Mouse (Mus musculus): ENCODE data around the gene Grik5. TPM values are rescaled to one million over a fixed set of nuclear protein-coding genes. Genes with fewer than 3 reads are reported as not detected.

Grik5 gene
- total and polyA plus RNA-seq, 2 experiments from 2014 or later, result 14.8 to 142 TPM

DNA sequence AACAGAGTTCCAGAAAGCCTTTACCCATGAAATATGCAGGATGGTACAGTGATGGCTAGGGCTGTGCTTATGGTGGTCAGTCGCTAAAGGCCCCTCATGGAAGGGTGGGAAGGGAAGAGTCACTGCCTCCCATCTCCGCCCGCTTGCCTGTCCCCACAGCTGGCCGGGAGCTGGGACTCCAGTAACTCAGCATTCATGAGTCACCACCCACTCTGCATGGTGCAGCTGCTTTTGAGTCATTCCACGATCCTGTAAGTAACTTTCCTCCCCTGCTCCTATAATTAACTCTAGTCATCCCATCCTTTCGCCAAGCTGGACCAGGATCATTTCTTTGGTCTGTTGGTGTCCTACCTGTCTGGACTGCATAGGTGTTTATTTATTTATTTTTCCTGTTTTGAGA, 79.1 kb downstream of the Grik5 start:
- Histone ChIP-seq H3K4me3 (ENCODE audit: low read length) (no peak overlapping the region), H3K27me3 (ENCODE audit: insufficient read depth, low read length) (no peaks in the 10 kb centered on the region), H3K4me2 (ENCODE audit: low read depth, low read length) (no peak overlapping the region), H3K9ac (replicated peaks; ENCODE audit: low read length) (no peak overlapping the region), H3K9me3 (ENCODE audit: low read length) (no peaks in the 10 kb centered on the region), H3K36me3 (ENCODE audit: insufficient read depth, low read length) (peaks cover 72% of the 10 kb centered on the region), H3K4me1 (ENCODE audit: insufficient read depth, low read length) (no peaks in the 10 kb centered on the region), H3K27ac (no peak overlapping the region)
- ATAC-seq, result no peak
- no peak for TF ChIP-seq CTCF (IDR thresholded peaks at IDR 0.05; ENCODE audit: low read depth)
- DNase-seq (ENCODE audit: low spot score), result no peak
- WGBS, result 78% methylated on average over 6 of the region's 6 CpGs

DNA sequence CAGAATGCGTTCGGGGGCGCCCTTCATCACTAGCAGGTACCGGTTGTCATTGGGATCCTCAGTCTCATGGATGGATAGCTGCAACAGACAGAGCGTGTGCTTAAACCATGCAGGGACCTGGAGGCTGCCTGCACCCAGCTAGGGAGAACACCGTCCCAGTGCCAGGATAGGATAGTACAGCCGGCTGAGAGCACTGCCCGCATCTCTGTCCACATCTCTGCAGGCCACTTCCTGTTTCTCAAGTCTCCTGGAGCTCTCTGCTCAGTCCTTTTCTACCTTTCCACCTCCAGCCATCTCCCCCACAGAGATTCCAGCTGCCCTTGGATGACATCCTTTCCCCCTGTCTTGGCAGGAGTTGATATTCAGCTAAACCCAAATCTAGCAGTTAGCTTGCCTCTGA, 81.7 kb downstream of the Grik5 start:
- ATAC-seq, result no peak
- Histone ChIP-seq H3K27me3 (ENCODE audit: insufficient read depth, low read length) (no peaks in the 10 kb centered on the region), H3K36me3 (ENCODE audit: insufficient read depth, low read length) (peaks cover 75% of the 10 kb centered on the region), H3K9me3 (ENCODE audit: low read length) (no peaks in the 10 kb centered on the region), H3K4me2 (ENCODE audit: low read depth, low read length) (no peak overlapping the region), H3K4me1 (ENCODE audit: insufficient read depth, low read length) (no peaks in the 10 kb centered on the region), H3K4me3 (ENCODE audit: low read length) (no peak overlapping the region), H3K9ac (replicated peaks; ENCODE audit: low read length) (no peak overlapping the region), H3K27ac (no peak overlapping the region)
- no peak for TF ChIP-seq CTCF (IDR thresholded peaks at IDR 0.05; ENCODE audit: low read depth)
- WGBS, result 81% methylated on average over 8 of the region's 8 CpGs
- DNase-seq (ENCODE audit: low spot score), result no peak

DNA sequence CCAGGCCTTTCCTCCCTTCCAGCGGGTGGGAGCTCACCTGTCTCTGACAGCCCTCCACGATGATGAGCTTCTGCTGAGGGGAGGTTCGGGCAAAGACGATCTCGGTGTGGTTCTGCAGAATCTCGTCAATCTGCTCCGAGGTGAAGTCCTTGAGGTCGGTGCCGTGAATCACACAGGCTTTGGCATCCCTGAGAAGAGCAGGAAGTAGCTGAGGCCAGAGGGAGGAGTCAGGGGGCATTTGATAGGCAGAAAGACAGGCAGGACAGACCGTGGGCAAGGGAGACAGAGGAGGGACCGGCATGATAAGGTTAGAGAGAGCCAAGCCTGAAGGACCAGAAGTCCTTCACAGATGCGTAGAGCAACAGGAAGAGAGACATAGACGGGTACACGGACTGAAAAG, 84.2 kb downstream of the Grik5 start:
- 85% methylated on average over 14 of the region's 14 CpGs for WGBS
- no peaks in the 10 kb centered on the region for H3K27me3 ChIP-seq (ENCODE audit: insufficient read depth, low read length)
- no peak overlapping the region for H3K4me2 ChIP-seq (ENCODE audit: low read depth, low read length)
- H3K4me1 ChIP-seq (ENCODE audit: insufficient read depth, low read length), result no peaks in the 10 kb centered on the region
- peaks cover 74% of the 10 kb centered on the region for H3K36me3 ChIP-seq (ENCODE audit: insufficient read depth, low read length)
- DNase-seq (ENCODE audit: low spot score) (no peak), ATAC-seq (no peak)
- H3K9ac ChIP-seq (replicated peaks; ENCODE audit: low read length), result no peak overlapping the region
- H3K9me3 ChIP-seq (ENCODE audit: low read length), result no peaks in the 10 kb centered on the region
- H3K27ac ChIP-seq, result no peak overlapping the region
- no peak for TF ChIP-seq CTCF (IDR thresholded peaks at IDR 0.05; ENCODE audit: low read depth)
- H3K4me3 ChIP-seq (ENCODE audit: low read length), result no peak overlapping the region

DNA sequence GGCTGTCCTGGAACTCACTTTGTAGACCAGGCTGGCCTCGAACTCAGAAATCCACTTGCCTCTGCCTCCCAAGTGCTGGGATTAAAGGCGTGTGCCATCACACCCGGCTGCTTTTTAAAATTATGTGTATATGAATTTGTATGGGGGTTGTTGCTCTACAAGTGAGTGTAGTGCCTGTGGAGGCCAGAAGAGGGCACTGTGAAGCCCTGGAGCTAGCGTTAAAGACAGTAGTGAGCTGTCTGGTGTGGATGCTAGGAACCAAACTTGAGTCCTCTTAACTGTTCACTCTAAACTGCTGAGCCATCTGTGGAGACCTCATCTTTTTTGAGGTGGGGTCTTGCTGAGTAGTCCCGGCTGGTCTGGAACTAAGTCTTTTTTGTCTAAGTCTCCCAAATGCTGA, 86.3 kb downstream of the Grik5 start:
- no peak overlapping the region for H3K4me2 ChIP-seq (ENCODE audit: low read depth, low read length)
- H3K4me3 ChIP-seq (ENCODE audit: low read length), result no peak overlapping the region
- H3K9me3 ChIP-seq (ENCODE audit: low read length), result no peaks in the 10 kb centered on the region
- H3K36me3 ChIP-seq (ENCODE audit: insufficient read depth, low read length), result peaks cover 68% of the 10 kb centered on the region
- no peaks in the 10 kb centered on the region for H3K4me1 ChIP-seq (ENCODE audit: insufficient read depth, low read length)
- no peak overlapping the region for H3K27ac ChIP-seq
- DNase-seq (ENCODE audit: low spot score) (peak; percentile 38), ATAC-seq (no peak)
- 69% methylated on average over 5 of the region's 5 CpGs for WGBS
- H3K9ac ChIP-seq (replicated peaks; ENCODE audit: low read length), result no peak overlapping the region
- peak; percentile 56 for TF ChIP-seq CTCF (IDR thresholded peaks at IDR 0.05; ENCODE audit: low read depth)
- no peaks in the 10 kb centered on the region for H3K27me3 ChIP-seq (ENCODE audit: insufficient read depth, low read length)

DNA sequence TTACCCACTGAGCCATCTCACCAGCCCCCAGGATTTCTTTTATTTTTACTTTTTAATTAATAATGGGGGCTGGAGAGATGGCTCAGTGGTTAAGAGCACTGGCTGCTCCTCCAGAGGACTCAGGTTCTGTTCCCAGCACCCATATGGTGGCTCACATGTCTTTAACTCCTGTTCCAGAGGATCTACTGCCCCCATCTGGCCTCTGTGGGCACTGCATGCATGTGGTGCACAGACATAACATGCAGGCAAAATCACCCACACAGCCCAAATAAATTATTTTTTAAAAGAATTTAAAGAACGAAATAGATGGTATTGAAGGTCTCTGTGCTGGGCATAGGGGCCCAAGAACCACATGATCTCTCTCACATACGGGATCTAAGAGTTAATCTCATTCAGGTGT, 87.8 kb downstream of the Grik5 start:
- ATAC-seq (no peak), DNase-seq (ENCODE audit: low spot score) (no peak)
- TF ChIP-seq CTCF (IDR thresholded peaks at IDR 0.05; ENCODE audit: low read depth), result peak; percentile 36
- Histone ChIP-seq H3K4me2 (ENCODE audit: low read depth, low read length) (no peak overlapping the region), H3K4me1 (ENCODE audit: insufficient read depth, low read length) (no peaks in the 10 kb centered on the region), H3K4me3 (ENCODE audit: low read length) (no peak overlapping the region), H3K9me3 (ENCODE audit: low read length) (no peaks in the 10 kb centered on the region), H3K27ac (no peak overlapping the region), H3K36me3 (ENCODE audit: insufficient read depth, low read length) (peaks cover 65% of the 10 kb centered on the region), H3K9ac (replicated peaks; ENCODE audit: low read length) (no peak overlapping the region), H3K27me3 (ENCODE audit: insufficient read depth, low read length) (no peaks in the 10 kb centered on the region)
- 91% methylated on average over 2 of the region's 2 CpGs for WGBS

DNA sequence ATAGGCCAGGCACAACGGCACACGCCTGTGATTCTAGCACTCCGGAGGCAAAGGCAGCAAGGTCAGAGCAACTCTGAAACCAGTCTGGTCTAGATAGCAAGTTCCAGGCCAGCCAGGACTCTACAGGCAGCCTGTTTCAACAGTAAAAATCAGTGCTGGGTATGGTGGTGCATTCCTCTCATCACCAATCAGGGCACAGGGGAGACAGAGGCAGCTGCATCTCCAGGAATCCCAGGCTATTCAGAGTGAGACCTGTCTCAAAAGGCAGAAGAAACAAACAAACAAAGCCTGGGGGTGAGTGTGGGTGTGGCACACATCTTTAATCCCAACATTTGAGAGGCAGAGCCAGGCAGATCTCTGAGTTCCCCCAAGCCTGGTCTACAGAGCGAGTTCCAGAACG, 88.8 kb downstream of the Grik5 start:
- Histone ChIP-seq H3K9ac (replicated peaks; ENCODE audit: low read length) (no peak overlapping the region), H3K36me3 (ENCODE audit: insufficient read depth, low read length) (peaks cover 68% of the 10 kb centered on the region), H3K4me3 (ENCODE audit: low read length) (no peak overlapping the region), H3K9me3 (ENCODE audit: low read length) (no peaks in the 10 kb centered on the region), H3K27me3 (ENCODE audit: insufficient read depth, low read length) (no peaks in the 10 kb centered on the region), H3K27ac (no peak overlapping the region), H3K4me2 (ENCODE audit: low read depth, low read length) (no peak overlapping the region), H3K4me1 (ENCODE audit: insufficient read depth, low read length) (no peaks in the 10 kb centered on the region)
- ATAC-seq (no peak), DNase-seq (ENCODE audit: low spot score) (no peak)
- TF ChIP-seq CTCF (IDR thresholded peaks at IDR 0.05; ENCODE audit: low read depth), result no peak
- WGBS, result 88% methylated on average over 5 of the region's 5 CpGs

DNA sequence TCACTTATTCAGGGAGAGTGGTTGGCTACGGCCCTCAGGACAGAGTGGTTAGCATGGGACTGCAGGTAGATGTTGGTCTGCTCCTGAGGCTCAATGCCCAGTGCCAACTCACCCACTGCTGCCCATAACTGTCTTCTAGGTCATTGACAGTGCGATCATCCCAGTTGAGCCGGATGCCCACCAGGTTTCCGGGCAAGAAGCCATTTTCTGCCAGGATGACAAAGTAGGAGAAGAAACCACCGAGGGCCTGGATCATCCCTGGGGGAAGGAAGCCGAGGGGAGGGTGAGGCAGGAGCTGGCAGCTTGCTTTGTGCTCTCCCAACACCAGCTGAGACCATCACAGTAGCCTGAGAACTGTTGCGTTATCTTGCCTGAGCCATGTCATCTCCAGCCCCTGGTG, 91.7 kb downstream of the Grik5 start:
- H3K4me2 ChIP-seq (ENCODE audit: low read depth, low read length), result no peak overlapping the region
- H3K27me3 ChIP-seq (ENCODE audit: insufficient read depth, low read length), result no peaks in the 10 kb centered on the region
- no peaks in the 10 kb centered on the region for H3K9me3 ChIP-seq (ENCODE audit: low read length)
- H3K9ac ChIP-seq (replicated peaks; ENCODE audit: low read length), result no peak overlapping the region
- no peak overlapping the region for H3K4me3 ChIP-seq (ENCODE audit: low read length)
- WGBS, result 67% methylated on average over 7 of the region's 7 CpGs
- no peak overlapping the region for H3K27ac ChIP-seq
- ATAC-seq, result no peak
- TF ChIP-seq CTCF (IDR thresholded peaks at IDR 0.05; ENCODE audit: low read depth), result no peak
- no peaks in the 10 kb centered on the region for H3K4me1 ChIP-seq (ENCODE audit: insufficient read depth, low read length)
- H3K36me3 ChIP-seq (ENCODE audit: insufficient read depth, low read length), result peaks cover 62% of the 10 kb centered on the region
- no peak for DNase-seq (ENCODE audit: low spot score)
